Mouse (Mus musculus) cortical plate, adult 2 months (tissue): ENCODE measurements at regions not wholly inside any gene's neighbourhood (a gene's known extent, or its start where the extent isn't known, plus 50 kb on each side); places are given as distances from the start of the nearest gene placed in this dataset.

Source experiments
- H3K27ac ChIP-seq: fragments of 200-500 bp; 2 replicates; pipeline ENCODE4 v1.5.1; 2012; ENCODE audit warnings: low read length, control low read depth, inconsistent platforms; ENCODE audit not compliant: insufficient read depth
- H3K4me1 ChIP-seq: fragments of 200-500 bp; 2 replicates; pipeline ENCODE4 v1.6.1; 2011; ENCODE audit warnings: low read length; ENCODE audit not compliant: control insufficient read depth, insufficient read depth
- H3K4me3 ChIP-seq: fragments of 200-500 bp; 2 replicates; pipeline ENCODE4 v1.5.1; 2011; ENCODE audit warnings: mild to moderate bottlenecking, low read length, control low read depth; ENCODE audit not compliant: insufficient read depth
- CTCF ChIP-seq: fragments of 200-500 bp; IDR thresholded peaks from 2 replicates; pipeline ENCODE4 v1.5.1; 2011; ENCODE audit warnings: mild to moderate bottlenecking, control low read depth, low read length; ENCODE audit not compliant: insufficient read depth; ENCODE audit errors: extremely low read depth
- POLR2A ChIP-seq: fragments of 200-500 bp; IDR thresholded peaks from 2 replicates; pipeline ENCODE4 v1.6.1; 2011; ENCODE audit warnings: mild to moderate bottlenecking, low read length, control low read depth; ENCODE audit not compliant: insufficient read depth; ENCODE audit errors: extremely low read depth

DNA sequence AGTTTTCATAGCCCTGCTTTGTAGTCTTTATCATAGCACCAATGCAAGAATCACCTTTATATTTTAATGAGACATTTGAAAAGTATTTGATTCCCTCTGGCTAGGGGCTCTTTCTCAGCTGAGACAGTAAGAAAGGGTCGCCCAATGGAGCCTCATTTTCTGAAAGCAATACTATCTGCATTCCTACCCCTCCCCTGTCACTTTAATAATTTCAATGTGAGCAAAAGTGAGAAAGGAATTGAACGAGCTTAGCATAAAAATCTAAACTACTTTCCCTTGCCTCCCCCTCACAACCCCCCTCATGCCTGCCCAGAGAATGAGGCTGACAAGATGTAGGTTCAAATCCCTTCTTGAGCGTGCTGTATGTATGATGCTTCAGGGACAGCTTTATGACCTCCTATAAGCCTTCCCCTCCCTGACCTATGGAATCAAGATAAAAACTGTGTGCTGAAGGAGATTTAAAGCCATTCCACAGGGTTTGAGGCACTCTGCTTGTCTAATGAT is 266.6 kb downstream of the Fam49a start:
- Histone ChIP-seq H3K27ac (no peak overlapping the region), H3K4me1 (no peaks in the 10 kb centered on the region), H3K4me3 (no peak overlapping the region)
- no peak for TF ChIP-seq CTCF
- TF ChIP-seq POLR2A = no peak

DNA sequence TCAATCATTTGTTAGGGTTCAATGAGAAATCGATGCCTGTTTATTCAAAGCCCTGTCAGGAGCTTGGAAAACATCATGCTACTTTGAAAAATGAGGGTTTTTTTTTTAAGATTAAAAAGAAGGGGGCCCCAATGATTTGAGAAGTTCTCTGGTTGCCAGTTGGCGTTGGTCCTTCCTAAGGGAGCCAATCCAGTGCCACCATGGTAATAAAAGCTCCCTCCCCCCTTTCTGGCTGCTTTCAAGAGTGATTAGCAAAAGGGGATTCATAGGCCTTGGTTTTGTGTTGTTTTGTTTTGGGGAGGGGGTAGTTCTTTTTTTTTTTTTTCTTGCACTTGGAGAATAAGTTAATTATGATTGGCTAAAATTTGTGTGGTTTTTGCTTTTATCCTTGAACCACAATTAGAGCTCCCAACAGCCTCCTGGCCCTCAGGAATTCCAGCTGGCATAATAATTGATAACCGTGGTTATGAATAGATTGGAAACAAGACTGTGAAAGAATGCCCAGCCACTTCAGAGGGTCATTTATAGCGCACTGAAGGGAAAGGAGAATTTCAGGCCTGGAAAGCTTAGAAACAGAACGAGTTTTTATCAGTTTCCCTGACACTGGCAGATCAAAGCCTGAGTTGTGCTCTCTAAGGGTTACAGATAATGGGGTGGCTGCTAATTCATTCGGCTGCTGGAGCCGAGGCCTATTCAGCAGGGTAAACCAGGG is 266.0 kb downstream of the Fam49a start:
- no peak overlapping the region for H3K4me3 ChIP-seq
- H3K27ac ChIP-seq = no peak overlapping the region
- no peak for TF ChIP-seq POLR2A
- TF ChIP-seq CTCF = no peak
- H3K4me1 ChIP-seq = no peaks in the 10 kb centered on the region

DNA sequence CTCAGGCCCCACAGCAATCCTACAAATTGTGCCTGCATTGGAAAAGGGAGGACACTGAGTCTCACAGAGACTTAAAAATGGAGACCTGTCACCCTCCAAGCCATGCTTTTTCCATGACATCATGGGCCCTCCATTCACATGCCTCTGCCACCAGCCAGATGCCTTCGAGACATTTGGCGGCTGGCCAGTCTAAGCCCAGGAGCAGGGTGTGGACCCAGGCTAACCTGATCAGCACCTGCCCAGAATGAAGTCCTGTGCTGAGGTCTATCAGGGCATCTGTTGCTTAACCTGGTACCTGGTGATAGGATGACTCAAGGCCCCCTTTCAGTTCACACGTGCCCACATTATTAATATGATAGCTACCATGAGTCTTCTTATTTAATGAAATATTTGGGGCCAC is 265.4 kb downstream of the Fam49a start:
- no peak overlapping the region for H3K27ac ChIP-seq
- H3K4me1 ChIP-seq = no peaks in the 10 kb centered on the region
- no peak overlapping the region for H3K4me3 ChIP-seq
- TF ChIP-seq CTCF (no peak), POLR2A (no peak)

DNA sequence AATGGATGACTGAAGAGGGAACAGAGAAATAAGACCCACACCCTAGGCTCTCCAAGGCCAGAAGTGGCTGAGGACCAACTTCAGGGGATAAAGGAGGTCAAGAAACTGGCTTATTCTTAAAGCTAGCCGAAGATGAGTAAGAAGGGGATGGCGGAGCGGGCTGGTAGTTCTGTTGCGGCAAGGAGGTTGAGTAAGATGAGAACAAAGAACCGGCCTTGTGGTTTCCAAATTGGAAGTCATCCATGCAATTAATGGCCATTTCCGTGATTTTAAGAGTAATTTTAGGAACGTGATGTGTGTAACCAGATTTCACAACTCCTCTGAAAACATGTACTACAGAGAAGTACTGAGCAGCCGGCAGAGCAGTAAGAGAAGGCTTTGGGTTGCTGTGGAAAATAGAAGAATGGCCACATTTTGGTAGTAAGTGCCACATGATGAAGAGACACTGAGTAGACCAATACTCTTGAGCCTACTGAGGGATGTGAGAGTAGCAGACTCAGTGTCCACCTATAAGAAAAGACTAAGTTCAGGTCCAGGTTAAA is 258.4 kb downstream of the Fam49a start:
- TF ChIP-seq POLR2A = no peak
- Histone ChIP-seq H3K4me1 (no peaks in the 10 kb centered on the region), H3K4me3 (no peak overlapping the region), H3K27ac (no peak overlapping the region)

DNA sequence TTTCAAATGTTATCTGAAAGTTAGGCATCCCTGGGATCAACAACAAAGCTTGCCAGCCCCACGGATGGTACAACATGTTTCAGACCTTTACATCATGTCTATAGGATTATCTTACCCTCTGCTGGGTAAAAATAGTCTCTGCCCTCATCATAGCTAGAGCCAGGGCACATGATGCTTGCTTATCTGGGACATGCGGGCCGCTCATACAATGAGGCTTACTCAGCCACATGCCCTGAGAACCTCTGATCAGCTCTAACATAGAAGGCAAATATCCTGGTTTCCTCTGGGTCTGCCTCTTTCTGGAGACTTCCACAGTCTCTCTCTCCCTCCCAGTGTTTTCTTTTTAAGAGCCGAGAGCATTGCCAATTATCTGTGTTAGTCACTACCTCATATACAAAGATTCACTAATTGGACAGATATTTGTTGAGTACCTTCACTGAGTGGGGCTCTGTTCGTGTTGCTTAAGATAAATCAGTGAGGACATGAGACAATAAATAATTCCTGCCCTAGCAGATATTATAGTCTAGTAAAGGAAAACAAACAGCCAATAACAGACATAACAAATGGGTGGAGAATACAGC is 256.6 kb downstream of the Fam49a start:
- Histone ChIP-seq H3K27ac (no peak overlapping the region), H3K4me1 (no peaks in the 10 kb centered on the region), H3K4me3 (no peak overlapping the region)
- no peak for TF ChIP-seq POLR2A
- TF ChIP-seq CTCF = no peak

DNA sequence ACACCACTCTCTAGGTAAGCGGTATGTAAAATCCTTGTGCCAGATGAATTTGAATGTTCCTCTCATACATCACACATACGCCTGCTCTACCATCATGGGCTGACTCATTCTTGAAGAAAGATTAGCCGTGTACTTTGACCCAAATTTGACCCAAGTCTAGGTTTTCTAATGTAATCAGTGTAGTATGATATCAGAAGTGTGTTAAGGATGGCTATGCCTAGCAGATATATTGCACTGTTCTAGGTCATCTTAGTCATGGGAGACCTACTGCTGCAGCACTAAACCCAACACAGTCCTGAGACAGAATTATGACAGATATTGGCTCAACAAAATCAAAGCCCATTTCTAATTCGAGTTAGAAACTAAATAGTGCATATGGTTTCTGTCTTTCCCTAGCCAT is 255.1 kb downstream of the Fam49a start:
- TF ChIP-seq CTCF (no peak), POLR2A (no peak)
- Histone ChIP-seq H3K27ac (no peak overlapping the region), H3K4me3 (no peak overlapping the region), H3K4me1 (no peaks in the 10 kb centered on the region)

DNA sequence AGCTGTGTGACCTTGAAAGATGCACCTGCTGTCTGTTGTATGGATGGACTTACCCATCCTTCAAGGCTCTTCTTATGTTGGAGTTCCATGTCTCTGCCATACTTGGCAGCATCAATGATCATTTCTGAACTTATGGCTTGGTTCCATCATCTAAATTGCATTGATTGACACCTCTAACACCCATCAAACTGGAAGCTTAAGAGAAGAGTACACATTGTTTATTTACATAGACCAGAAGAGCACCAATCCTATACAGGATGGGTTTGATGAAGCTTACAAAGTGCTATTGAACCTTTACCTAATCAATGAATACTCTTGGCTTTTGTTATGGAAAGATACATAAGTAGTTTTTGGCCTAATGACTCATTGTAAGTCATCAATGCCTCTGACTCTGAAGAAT is 248.8 kb downstream of the Fam49a start:
- no peak for TF ChIP-seq CTCF
- TF ChIP-seq POLR2A = no peak
- H3K4me1 ChIP-seq = no peaks in the 10 kb centered on the region
- H3K27ac ChIP-seq = no peak overlapping the region
- no peak overlapping the region for H3K4me3 ChIP-seq

DNA sequence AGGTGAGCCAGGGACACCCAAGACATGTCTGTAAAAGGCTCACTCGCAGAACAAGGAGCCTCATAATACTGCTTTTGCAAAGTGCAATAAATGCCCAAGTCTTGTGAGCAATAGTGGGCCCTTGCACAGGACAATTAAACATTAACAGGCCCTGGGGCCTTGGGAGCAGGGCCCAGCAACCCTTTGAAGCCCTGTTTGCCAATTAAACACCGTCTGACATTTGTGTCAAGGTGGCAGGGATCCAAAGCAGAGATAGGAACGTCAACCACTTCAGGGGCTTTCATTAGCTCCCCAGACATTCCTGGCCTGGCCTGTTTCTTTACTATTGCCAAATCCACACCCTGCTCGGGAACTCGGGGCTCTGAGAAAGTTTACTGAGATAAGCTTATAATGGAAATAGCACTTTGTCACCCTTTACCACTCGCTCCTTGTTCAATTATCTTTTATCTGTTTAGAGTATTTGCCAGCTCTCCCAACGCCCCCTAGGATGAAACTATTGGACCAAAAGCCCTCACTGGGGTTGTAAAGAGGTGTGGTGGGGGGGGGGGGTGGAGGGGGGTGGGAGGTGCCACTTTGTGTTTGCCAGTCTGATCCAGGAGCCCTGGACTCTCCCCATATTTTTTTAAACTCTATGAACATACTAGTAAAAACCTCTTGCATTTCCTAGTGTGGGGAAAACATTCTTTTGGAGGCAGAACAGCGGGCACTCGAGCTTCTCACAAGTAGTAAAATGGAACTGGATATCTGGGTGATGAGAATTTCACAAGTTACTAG is 247.4 kb downstream of the Fam49a start:
- no peak overlapping the region for H3K27ac ChIP-seq
- TF ChIP-seq POLR2A (no peak), CTCF (no peak)
- no peak overlapping the region for H3K4me3 ChIP-seq
- no peaks in the 10 kb centered on the region for H3K4me1 ChIP-seq

DNA sequence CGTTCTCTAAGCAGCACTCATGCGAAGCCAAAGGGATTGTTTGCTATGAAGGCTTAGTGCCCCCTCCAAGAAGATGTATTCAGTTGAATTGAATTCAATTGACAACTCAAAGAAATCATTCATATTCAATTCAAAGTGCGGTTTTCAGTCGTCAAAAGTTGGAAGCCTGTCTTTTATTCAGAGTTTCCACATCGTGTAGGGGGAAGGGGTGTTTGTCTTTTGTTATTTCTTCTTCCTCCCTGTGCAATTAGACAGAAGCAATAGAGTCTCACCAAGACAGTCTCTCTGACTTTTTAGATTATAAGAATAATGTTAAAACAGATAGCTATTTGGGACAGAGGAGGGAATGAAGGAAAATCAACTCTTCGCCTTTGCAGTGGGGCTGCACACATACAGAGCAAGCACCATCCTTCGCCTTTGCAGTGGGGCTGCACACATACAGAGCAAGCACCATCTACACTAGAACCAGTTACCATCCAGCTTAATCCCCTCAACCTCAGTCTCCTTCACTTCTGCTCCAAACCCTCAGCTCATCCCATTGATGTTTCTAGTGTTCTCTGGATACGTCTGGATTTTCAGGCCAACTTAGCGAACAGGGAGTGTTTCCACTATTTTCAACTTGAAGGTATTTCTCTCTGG is 246.7 kb downstream of the Fam49a start:
- Histone ChIP-seq H3K27ac (no peak overlapping the region), H3K4me1 (no peaks in the 10 kb centered on the region), H3K4me3 (no peak overlapping the region)
- TF ChIP-seq POLR2A = no peak
- TF ChIP-seq CTCF = no peak
